Mouse (Mus musculus) intestine, embryonic 15.5 days (tissue): ENCODE measurements around the gene Acmsd. TPM values are rescaled to one million over a fixed set of nuclear protein-coding genes. Genes with fewer than 3 reads are reported as not detected.
A peak's percentile ranks its signal among the peaks of the same experiment; 100 is the strongest.

Experiments used
- ATAC-seq: fragments of 200-750 bp; cut with Nextera tagmentation; 2 replicates; pipeline ENCODE4 v1.8.0; 2017; ENCODE audit warnings: moderate TSS enrichment, moderate library complexity
- H3K27ac ChIP-seq: fragments of 300-500 bp; sonication (generic); 2 replicates; pipeline ENCODE4 v1.5.1; 2015; ENCODE audit warnings: mild to moderate bottlenecking, inconsistent platforms
- H3K27me3 ChIP-seq: fragments of 300-500 bp; sonication (generic); replicated peaks from 2 replicates; pipeline ENCODE4 v1.6.1; 2015; ENCODE audit warnings: inconsistent platforms
- H3K36me3 ChIP-seq: fragments of 300-500 bp; sonication (generic); 2 replicates; pipeline ENCODE4 v1.6.1; 2015; ENCODE audit warnings: inconsistent platforms
- H3K4me1 ChIP-seq: fragments of 300-500 bp; sonication (generic); replicated peaks from 2 replicates; pipeline ENCODE4 v1.6.1; 2015; ENCODE audit warnings: inconsistent platforms
- H3K4me2 ChIP-seq: fragments of 300-500 bp; sonication (generic); replicated peaks from 2 replicates; pipeline ENCODE4 v1.6.1; 2015; ENCODE audit warnings: mild to moderate bottlenecking, inconsistent platforms
- H3K4me3 ChIP-seq: fragments of 300-500 bp; sonication (generic); replicated peaks from 2 replicates; pipeline ENCODE4 v1.5.1; 2015; ENCODE audit warnings: inconsistent platforms
- H3K9ac ChIP-seq: fragments of 300-500 bp; sonication (generic); 2 replicates; pipeline ENCODE4 v1.6.1; 2015; ENCODE audit warnings: inconsistent platforms
- H3K9me3 ChIP-seq: fragments of 300-500 bp; sonication (generic); 2 replicates; pipeline ENCODE4 v1.6.1; 2016; ENCODE audit warnings: inconsistent platforms
- whole genome bisulfite sequencing: fragments of 180-500 bp; shearing (Covaris S2); methylation state at CpG from one replicate; pipeline ENCODE4 v1.1.7; 2015; 5-methylcytosine and 5-hydroxymethylcytosine counted together
- polyA plus RNA-seq: library from polyadenylated mRNA; unstranded; fragments of >200 nt; fragmentation: Nextera tagmentation; extraction: Ambion mirVana; gene quantifications from 2 replicates; pipeline ENCODE4 v1.2.1, GENCODE M21; 2015

Acmsd gene
- polyA plus RNA-seq, result 0.15 and 0.28 TPM in 2 replicates

DNA sequence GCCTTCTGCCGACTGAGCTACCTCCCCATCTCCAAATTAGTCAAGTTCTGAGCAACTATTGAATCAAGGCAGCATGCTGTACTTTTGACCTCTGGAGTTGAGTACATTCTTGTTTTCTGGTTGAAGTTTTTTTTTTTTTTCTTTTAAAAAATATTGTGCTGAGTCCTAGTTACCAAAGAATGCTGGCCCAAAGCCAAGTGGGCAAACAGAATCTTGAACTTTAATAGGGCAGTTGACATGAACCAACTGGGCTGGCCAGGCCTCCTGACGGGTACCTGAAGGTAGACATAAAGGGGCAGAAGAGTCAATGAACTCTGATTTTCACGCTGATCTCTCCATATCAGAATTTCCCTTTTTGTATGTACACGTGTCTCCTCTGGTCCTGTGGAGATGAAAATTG is at the start of gene Acmsd:
Acmsd (plus strand) TSS at position 318 of the 400 bp plus-strand sequence.
- Histone ChIP-seq H3K9ac (no peak within 1 kb of the TSS), H3K27ac (no peak within 1 kb of the TSS), H3K4me2 (no peak within 1 kb of the TSS), H3K4me3 (no peak within 1 kb of the TSS), H3K27me3 (no peaks in the 10 kb centered on the region), H3K36me3 (no peaks in the 10 kb centered on the region), H3K9me3 (no peaks in the 10 kb centered on the region), H3K4me1 (no peaks in the 10 kb centered on the region)
- 89% methylated on average over 4 of the region's 4 CpGs for WGBS
- ATAC-seq, result no peak

DNA sequence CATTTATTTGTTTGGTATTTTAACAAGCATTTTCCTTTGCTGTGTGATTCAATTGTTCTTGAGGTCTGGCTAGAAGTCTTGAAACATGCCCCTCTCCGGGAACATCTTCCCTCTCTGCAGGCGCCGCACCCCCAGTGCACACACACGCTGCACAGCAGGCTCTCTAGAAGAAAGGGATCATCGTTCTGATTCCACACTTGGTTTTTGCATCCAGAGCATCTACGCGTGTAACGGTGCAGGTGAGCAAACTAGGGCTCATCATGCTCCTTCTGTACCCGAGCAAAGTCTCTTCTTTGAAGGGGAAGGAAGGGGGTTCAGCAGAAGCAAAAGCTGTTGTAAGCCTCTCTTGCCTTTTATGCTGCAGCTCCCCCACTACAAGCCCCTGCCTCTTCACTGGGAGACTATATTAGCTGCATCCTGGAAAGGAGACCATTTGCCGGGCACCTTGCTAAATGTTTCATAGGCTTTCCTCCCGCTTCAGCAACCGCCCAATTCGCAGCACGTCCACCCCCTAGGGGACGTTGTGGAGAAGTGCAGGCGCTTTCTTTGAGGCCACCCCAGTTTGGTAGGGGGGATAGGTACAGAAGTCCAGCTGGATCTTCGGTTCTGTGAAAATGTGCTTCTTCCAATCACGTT is 49.6 kb upstream of the Acmsd start, which contains the start of gene Tmem163:
Tmem163 (minus strand) TSS at position 51 of the 636 bp plus-strand sequence.
- no peaks in the 10 kb centered on the region for H3K9me3 ChIP-seq
- H3K9ac ChIP-seq, result no peak within 1 kb of the TSS
- H3K36me3 ChIP-seq, result no peaks in the 10 kb centered on the region
- no peak within 1 kb of the TSS for H3K27ac ChIP-seq
- peak within 1 kb of the TSS; percentile 52; the same call in 1 of the 2 replicates for H3K4me3 ChIP-seq
- H3K27me3 ChIP-seq, result peaks cover 47% of the 10 kb centered on the region
- ATAC-seq, result no peak
- peaks cover 17% of the 10 kb centered on the region for H3K4me1 ChIP-seq
- 20% methylated on average over 18 of the region's 18 CpGs for WGBS
- H3K4me2 ChIP-seq, result peak within 1 kb of the TSS; percentile 99; the same call in 1 of the 2 replicates

DNA sequence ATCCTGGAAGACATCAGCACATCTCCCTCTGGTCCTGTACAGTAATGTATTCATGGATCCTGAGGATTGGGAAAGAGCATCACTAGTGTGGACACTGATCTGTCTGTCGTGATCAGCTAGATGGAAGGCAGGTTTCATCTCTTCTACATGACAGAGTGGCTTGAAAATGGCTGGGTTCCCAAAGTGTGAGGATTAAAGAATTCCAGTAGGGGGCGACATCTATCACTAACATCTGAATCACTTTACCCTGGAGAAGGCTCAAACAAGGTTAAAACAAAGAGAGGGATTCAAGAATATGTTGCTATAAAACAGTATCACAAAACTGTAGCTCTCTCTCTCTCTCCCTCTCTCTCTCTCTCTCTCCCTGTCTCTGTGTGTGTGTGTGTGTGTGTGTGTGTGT is 32.7 kb upstream of the Acmsd start:
- Histone ChIP-seq H3K4me2 (no peak overlapping the region), H3K27ac (no peak overlapping the region), H3K36me3 (no peaks in the 10 kb centered on the region), H3K4me1 (no peaks in the 10 kb centered on the region), H3K4me3 (no peak overlapping the region), H3K27me3 (no peaks in the 10 kb centered on the region), H3K9me3 (no peaks in the 10 kb centered on the region), H3K9ac (no peak overlapping the region)
- WGBS, result 24% methylated on average over 2 of the region's 2 CpGs
- ATAC-seq, result no peak

DNA sequence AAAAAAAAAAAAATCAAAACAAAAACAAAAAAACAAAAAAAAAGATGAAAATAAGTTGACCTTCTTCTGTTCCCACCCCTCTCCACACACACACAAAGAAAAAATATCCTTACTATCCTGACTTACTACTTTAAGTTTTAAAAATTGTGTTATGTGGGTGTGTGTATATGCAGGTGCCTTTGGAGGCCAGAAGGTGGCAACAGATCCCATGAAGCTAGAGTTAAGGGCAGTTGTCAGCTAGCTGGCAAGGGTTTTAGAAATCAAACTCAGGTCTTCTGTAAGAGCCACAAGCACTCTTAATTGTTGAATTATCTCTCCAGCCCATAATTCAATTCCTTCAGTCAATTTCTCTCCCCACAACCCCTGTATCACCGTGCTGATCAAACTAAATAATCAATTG is 27.0 kb upstream of the Acmsd start:
- no peak for ATAC-seq
- H3K4me3 ChIP-seq, result no peak overlapping the region
- H3K27ac ChIP-seq, result no peak overlapping the region
- no peaks in the 10 kb centered on the region for H3K9me3 ChIP-seq
- no peaks in the 10 kb centered on the region for H3K36me3 ChIP-seq
- H3K4me2 ChIP-seq, result no peak overlapping the region
- 78% methylated on average over 1 of the region's 1 CpGs for WGBS
- H3K4me1 ChIP-seq, result no peaks in the 10 kb centered on the region
- H3K27me3 ChIP-seq, result no peaks in the 10 kb centered on the region
- no peak overlapping the region for H3K9ac ChIP-seq

DNA sequence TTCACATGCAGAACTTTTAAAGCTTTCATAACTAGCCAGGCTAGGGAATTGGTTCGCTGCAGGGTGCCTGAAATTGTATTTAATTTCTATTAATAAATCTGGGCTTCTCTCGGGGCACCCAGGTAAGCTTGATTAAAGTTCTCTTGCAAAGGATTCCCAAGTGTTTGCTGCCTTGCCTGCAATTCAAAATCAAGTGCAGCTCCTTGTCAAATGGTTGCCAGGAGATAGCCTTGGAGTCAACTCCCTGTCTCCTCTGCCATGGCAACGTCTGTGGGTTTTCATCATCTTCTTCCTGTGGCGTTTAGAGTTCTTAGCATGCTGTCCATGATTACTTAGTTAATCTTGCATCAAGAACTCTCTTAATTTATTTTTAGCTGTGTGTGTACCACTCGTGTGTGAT is 22.9 kb upstream of the Acmsd start:
- Histone ChIP-seq H3K27ac (no peak overlapping the region), H3K9ac (no peak overlapping the region), H3K4me2 (no peak overlapping the region), H3K4me1 (no peaks in the 10 kb centered on the region), H3K27me3 (no peaks in the 10 kb centered on the region), H3K36me3 (no peaks in the 10 kb centered on the region), H3K9me3 (no peaks in the 10 kb centered on the region), H3K4me3 (no peak overlapping the region)
- WGBS, result 70% methylated on average over 5 of the region's 5 CpGs
- ATAC-seq, result no peak

DNA sequence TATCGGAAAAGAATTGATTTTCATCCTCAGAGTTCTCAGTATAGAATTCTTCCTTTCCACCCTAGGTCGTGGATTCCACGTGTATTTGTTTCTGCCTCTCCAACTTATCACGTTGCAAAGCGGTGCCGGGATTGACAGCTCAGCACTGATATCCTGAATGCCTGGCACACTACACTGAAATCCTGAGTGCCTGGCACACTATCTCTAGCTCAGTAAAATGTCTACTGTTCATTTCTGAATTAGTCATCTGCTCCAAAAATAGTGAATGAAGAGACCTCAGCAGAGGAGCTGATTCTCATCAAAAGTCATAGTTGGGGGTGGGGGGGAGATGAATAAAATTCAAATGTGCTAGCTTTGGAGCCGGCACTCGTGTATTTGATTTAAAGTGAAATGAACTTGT is 12.8 kb upstream of the Acmsd start:
- 85% methylated on average over 8 of the region's 8 CpGs for WGBS
- no peak for ATAC-seq

DNA sequence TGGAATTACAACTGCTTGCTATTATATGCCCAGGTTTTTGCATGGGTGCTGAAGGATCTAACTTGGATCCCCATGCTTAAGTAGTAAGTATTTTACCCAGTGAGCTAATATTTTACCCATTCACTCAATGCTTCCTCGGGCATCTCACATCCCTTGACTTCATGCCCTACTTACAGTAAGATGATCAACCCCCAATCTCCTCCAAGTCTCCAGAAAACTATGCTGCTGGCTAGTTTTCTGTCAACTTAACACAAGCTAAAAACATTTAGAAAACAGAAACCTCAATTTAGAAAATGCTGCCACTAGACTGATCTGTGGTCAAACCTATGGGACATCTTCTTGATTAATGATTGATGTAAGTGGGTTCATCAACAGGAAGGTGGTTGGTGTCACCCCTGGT is 10.9 kb upstream of the Acmsd start:
- H3K36me3 ChIP-seq, result no peaks in the 10 kb centered on the region
- H3K4me1 ChIP-seq, result no peaks in the 10 kb centered on the region
- no peaks in the 10 kb centered on the region for H3K9me3 ChIP-seq
- H3K9ac ChIP-seq, result no peak overlapping the region
- no peak overlapping the region for H3K27ac ChIP-seq
- H3K27me3 ChIP-seq, result no peaks in the 10 kb centered on the region
- 91% methylated on average over 1 of the region's 1 CpGs for WGBS
- H3K4me2 ChIP-seq, result no peak overlapping the region
- H3K4me3 ChIP-seq, result no peak overlapping the region
- no peak for ATAC-seq

More for the DNA sequence above, 12.8 kb upstream of the Acmsd start:
- H3K36me3 ChIP-seq, result no peaks in the 10 kb centered on the region
- H3K27me3 ChIP-seq, result no peaks in the 10 kb centered on the region
- no peak overlapping the region for H3K4me3 ChIP-seq
- H3K9me3 ChIP-seq, result no peaks in the 10 kb centered on the region
- no peak overlapping the region for H3K27ac ChIP-seq
- no peak overlapping the region for H3K4me2 ChIP-seq
- H3K9ac ChIP-seq, result no peak overlapping the region
- no peaks in the 10 kb centered on the region for H3K4me1 ChIP-seq

DNA sequence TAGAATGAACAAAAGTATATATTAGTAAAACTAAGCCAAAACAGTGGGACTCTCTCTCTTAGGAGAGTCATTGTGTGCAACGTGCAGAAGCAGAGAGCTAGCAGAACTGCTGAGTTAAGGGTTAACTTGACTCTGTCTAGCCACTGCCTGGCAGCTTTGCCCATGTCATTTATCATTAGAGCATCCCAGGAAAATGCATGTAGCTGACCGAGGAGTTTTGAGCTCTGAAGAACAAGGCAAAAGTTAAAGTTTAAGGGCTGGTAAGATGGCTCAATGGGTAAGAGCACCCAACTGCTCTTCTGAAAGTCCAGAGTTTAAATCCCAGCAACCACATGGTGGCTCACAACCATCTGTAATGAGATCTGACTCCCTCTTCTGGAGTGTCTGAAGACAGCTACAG is 5.6 kb upstream of the Acmsd start:
- no peak overlapping the region for H3K4me2 ChIP-seq
- no peaks in the 10 kb centered on the region for H3K9me3 ChIP-seq
- H3K27me3 ChIP-seq, result no peaks in the 10 kb centered on the region
- H3K4me3 ChIP-seq, result no peak overlapping the region
- no peak overlapping the region for H3K27ac ChIP-seq
- no peaks in the 10 kb centered on the region for H3K36me3 ChIP-seq
- WGBS, result 32% methylated on average over 2 of the region's 2 CpGs
- H3K9ac ChIP-seq, result no peak overlapping the region
- no peaks in the 10 kb centered on the region for H3K4me1 ChIP-seq
- no peak for ATAC-seq

DNA sequence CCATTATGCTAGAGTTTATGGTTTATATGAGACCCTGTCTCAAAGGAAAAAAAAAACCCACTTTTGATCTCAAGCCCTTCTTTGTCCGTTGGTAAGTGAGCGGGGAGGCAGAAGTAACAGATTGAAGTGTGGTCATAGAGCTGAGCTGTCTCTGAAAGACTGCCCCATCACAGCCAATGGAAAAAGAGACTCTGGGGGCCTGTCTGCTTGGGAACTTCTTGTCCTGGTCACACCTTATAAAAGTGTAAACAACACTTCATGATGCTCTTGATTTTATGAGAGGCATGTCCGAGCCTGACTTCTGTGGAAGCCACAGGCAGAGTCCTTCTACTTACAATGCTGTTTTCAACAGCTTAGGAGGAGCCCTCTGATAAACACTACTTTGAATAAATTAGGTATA is 1.9 kb downstream of the Acmsd start:
- WGBS, result 34% methylated on average over 3 of the region's 3 CpGs
- no peaks in the 10 kb centered on the region for H3K9me3 ChIP-seq
- no peaks in the 10 kb centered on the region for H3K36me3 ChIP-seq
- H3K4me3 ChIP-seq, result no peak overlapping the region
- no peak overlapping the region for H3K27ac ChIP-seq
- no peaks in the 10 kb centered on the region for H3K27me3 ChIP-seq
- no peaks in the 10 kb centered on the region for H3K4me1 ChIP-seq
- H3K4me2 ChIP-seq, result no peak overlapping the region
- no peak for ATAC-seq
- H3K9ac ChIP-seq, result no peak overlapping the region

DNA sequence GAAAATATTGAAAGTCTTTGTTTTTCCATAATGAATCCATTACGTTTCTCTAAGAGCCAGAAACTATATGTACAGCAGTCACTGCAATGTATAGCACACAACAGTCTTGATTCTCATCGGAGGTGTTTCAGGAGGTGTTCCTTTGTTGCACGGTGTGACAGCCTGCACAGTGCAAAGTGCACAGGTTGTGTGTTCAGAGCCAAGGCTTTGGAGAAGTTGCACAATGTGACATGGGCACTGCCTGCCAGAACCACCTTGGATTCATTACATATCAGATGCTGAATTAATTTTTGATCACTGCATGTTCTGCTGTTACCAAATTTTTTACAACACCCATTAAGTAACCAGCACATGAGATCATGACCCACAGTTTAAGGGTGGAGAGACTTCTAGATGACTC is 3.2 kb downstream of the Acmsd start:
- no peak for ATAC-seq
- H3K4me2 ChIP-seq, result no peak overlapping the region
- H3K27ac ChIP-seq, result no peak overlapping the region
- WGBS, result 83% methylated on average over 3 of the region's 3 CpGs
- no peaks in the 10 kb centered on the region for H3K36me3 ChIP-seq
- no peak overlapping the region for H3K4me3 ChIP-seq
- no peaks in the 10 kb centered on the region for H3K27me3 ChIP-seq
- no peak overlapping the region for H3K9ac ChIP-seq
- H3K4me1 ChIP-seq, result no peaks in the 10 kb centered on the region
- H3K9me3 ChIP-seq, result no peaks in the 10 kb centered on the region

DNA sequence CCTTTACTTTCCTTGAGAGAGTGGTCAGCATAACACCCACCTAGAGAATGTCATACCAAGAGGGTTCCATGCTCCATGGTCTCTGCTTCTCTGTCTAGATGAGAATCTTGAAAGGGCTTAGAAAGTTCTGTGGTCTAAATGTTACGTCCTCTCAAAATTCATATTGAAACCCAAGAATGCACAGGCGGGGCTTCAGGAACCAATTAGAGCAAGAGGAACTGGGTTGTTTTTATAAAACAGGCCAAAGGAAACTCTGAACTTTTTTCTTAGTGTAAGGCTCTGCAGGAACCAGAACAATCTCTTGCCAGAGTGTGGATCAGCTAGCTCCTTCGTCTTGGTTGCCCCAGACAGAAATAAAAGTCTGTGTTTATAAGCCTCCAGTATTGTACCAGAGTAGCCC is 3.6 kb downstream of the Acmsd start:
- WGBS, result 66% methylated on average over 3 of the region's 3 CpGs
- H3K9me3 ChIP-seq, result no peaks in the 10 kb centered on the region
- ATAC-seq, result no peak

DNA sequence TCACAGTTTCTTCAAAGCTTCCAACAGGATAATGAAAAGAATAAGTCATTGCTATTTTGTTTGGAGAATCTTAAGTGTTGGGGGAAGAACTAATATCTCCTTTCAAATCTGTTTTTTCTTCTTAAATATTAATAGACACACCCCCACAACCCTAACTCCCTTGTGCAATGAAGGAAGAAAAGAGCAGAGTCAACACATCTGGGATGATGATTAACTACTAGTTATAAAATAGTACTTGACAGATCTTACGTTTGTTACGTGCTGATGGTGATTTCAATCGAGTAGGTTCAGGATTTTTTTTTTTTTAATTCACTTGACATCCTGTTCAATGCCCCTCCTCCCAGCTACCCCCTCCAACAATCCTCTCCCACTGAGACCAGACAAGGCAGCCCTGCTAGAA is 6.1 kb downstream of the Acmsd start:
- Histone ChIP-seq H3K9me3 (no peaks in the 10 kb centered on the region), H3K4me2 (no peak overlapping the region), H3K27ac (no peak overlapping the region), H3K9ac (no peak overlapping the region), H3K36me3 (no peaks in the 10 kb centered on the region), H3K27me3 (no peaks in the 10 kb centered on the region), H3K4me3 (no peak overlapping the region), H3K4me1 (no peaks in the 10 kb centered on the region)
- peak; percentile 47 for ATAC-seq
- 51% methylated on average over 3 of the region's 3 CpGs for WGBS

More for the DNA sequence above, 3.6 kb downstream of the Acmsd start:
- Histone ChIP-seq H3K36me3 (no peaks in the 10 kb centered on the region), H3K27ac (no peak overlapping the region), H3K9ac (no peak overlapping the region), H3K4me3 (no peak overlapping the region), H3K4me1 (no peaks in the 10 kb centered on the region), H3K4me2 (no peak overlapping the region), H3K27me3 (no peaks in the 10 kb centered on the region)

DNA sequence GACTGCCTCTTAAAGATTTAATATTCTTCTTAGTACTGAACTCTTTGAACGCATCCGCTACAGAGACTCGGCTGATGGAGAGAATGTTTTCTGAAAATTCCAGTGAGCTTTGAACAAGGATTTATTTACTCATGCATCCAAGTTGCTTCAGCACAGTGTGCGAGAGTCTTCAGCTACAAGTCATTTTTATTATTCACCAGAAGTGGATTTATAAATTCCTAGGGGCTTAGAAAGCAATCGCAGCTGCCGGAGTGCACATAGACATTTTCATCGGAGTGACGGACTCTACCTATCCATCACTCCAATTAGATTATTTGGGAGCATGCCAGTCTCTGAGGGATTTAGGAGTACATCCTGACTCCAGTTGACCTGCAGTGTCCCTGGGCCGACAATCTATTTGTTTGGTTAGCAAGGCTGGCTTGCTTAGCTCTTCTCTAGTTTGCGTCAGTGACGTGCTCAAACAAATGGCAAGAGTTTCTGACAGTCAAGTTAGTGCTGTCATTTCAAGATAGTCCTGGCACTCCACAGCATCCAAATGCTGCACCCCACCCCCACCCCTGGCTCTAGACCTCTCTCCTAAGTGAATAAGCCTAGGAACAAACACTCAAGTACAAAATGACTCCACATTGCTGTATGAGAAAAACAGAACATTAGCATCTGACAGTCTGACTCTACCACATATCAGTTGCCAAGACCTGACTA is 21.3 kb downstream of the Acmsd start:
- ATAC-seq, result no peak
- Histone ChIP-seq H3K9ac (no peak overlapping the region), H3K4me3 (no peak overlapping the region), H3K36me3 (no peaks in the 10 kb centered on the region), H3K27ac (no peak overlapping the region), H3K9me3 (no peaks in the 10 kb centered on the region), H3K27me3 (no peaks in the 10 kb centered on the region), H3K4me2 (no peak overlapping the region), H3K4me1 (no peaks in the 10 kb centered on the region)
- 38% methylated on average over 11 of the region's 11 CpGs for WGBS
